Mouse (Mus musculus) ES-Bruce4 (cell line): ENCODE data around the gene Podn.
"Not testable (repeated sequence)": the region's sequence is repeated elsewhere in the genome, so short reads cannot be mapped to it uniquely, and the experiment has no call there.

Experiments used
- CTCF ChIP-seq: IDR thresholded peaks from one replicate; pipeline ENCODE4 v1.8.1; 2011; ENCODE audit warnings: low read depth, low read length
- EP300 ChIP-seq: IDR thresholded peaks from 2 replicates; pipeline ENCODE4 v1.6.1; 2011; ENCODE audit warnings: low read depth, low read length; ENCODE audit not compliant: insufficient read depth

GRCm38 (mm10) chr4:108079191-108079590 lies 17.1 kb downstream of the Podn start:
- not testable (repeated sequence) for TF ChIP-seq CTCF, EP300
